Mouse (Mus musculus): ENCODE results near the gene Unc13c. TPM values are rescaled to one million over a fixed set of nuclear protein-coding genes. Genes with fewer than 3 reads are reported as not detected.
A peak's percentile ranks its signal among the peaks of the same experiment; 100 is the strongest.

The Unc13c gene
- 1 to 10 TPM; 5.3 to 5.7 TPM for total RNA-seq (2021)

DNA sequence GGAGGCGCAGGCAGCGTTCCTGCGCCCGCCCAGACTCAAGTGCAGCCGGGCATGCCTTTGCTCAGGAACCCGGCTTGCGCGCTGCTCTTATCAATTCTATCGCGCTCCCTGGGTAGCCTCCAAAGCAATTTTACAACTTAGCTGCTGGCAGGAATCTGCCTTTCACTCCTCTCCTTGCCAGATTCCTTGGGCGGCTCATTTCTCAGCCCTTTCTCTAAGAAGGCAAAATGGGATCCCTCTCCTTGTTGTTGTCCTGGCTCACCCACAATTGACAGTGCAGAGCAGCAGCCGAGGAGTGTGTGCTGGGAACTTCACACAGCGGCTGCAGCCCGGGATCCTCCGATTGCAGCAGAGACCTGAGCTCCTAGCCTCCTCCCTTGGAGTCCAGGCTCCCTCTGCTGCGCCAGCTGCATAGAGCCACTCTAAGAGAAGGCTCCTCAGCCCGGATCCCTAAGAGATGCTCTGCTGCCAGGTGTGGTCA is at the start of gene Unc13c:
Gene Unc13c (minus strand): TSS at position 326 of the 481 bp plus-strand sequence.
- DNase-seq: peak; percentile 13 to 21

DNA sequence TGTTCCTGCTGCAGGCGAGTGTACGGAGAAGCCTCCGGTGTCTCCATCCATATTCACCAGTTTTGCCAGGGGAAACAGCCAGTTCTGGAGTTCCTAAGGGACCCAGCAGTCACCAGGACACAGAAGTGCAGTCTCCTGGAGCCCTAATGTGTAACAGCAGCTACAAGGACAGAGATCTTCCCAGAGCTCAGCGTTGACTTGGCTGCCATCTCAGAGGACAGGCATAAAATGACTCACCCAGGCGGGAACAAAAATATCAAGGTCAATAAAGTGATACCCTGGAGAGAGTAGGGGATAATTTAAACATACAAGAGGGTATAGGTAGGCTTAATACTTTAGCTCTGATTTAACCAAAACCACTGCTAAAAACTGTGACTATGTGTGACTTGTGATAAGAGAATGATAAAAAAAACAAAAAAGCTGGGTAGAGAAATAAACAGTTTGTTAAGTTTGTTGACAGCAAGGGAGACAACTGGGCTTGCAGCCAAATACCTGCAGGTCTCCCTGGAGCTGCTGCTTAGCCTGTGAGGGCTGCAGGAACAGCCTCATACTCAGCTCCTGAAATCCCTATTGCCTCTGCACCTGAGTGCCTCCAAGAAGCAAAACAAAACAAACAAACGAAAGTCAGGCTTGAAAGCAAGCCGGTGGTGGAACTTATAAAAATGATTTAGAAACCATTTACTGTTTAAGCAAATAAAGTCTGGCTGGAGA is 39.4 kb upstream of the Unc13c start:
- DNase-seq: no peak

DNA sequence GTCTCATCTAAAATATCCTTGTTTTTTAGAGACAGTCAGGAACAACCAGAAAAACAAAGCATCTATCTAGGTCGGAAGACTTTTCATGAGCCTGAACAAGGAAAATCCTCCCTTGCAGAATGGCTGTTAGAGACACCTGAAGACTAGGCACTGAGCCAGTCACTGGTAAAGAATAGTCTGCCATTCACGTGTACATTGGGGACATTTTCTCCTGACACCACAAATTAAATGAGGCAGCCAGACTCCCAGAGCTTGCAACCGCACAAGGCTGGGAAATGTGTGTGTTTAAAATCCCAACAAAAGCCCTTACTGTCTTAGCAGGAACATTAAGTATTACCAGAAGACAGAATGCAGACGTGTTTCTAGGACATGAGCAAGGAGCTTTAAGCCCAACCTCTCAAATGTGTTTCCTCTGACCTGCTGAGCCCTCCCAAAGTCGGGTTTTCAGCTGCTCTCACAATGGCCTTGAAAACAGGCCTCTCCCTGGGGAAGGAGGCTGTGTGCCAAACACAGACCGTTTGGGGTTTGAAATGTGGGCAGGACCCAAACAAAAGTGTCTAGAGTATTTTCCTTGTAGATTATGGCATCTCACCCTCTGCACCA is 33.7 kb upstream of the Unc13c start:
- DNase-seq: no peak

DNA sequence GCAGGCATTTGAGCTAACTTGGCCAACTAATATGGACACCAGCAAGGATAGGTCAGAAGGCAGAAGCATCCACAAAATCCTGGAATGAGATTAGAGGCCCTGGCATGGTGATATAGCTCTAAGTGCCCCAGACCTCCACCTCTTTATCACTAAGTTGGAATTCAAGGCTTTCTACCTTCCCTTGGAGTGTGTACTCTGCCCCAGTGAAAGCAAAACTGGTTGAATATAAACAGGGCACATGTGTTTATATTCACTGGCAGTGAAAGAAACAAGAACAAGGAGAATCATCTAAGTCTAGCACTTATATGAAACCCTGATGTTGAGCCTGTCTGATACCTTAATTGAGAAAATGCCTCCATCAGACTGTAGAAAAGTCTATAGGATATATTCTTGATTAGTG is 19.3 kb upstream of the Unc13c start:
- no peak for DNase-seq

DNA sequence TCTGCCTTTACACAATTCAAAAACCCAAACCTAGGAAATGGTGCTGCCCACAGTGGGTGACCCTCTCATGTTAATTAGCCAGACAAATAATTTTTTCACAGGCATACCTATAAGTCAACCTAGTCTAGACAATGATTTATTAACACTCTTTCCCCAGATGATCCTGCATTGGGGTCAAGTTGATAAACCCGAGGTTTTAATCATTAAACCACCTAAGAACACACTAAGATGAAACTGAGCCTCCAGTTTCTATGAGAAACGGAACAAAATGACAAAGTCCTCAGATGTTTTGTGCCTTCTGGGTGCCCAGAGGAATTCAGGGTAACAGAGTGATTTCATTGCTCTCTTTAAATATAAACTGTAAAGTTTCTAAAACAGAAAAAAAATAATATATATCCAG is 18.5 kb upstream of the Unc13c start:
- DNase-seq: no peak

DNA sequence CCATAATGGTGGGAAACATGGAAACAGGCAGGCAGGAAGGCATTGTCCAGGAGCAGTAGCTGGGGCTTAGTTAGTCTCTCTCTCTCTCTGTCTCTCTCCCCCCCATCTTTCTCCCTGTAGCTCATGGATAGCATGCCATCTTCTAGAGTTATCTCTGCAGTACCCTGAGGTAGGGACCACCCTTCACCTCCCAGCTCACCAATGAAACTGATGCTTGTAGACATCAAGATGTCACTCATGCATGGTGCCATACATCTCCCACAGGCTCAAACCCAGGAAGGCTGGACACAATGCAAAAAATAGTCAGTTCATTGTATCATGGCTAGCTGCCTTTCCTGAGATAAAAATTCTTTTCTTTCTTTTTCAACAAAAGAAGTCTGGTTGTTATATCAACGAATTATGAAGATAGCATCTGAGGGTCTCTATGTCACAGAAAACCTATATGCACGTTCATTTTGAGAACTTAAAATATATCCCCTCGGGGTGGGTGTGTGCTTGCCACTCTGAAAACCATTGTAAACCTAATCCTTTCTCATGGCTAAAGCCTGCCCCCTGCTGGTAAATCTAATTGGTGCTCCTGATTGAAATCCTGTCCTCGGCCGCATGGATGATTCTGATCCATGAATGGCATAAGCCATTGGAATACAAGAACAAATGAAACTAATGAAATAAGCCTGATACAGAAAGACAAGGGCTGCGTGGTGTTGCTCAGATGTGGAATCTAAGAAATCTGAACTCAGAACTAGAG is 14.0 kb upstream of the Unc13c start:
- peak; percentile 65 to 80 for DNase-seq

DNA sequence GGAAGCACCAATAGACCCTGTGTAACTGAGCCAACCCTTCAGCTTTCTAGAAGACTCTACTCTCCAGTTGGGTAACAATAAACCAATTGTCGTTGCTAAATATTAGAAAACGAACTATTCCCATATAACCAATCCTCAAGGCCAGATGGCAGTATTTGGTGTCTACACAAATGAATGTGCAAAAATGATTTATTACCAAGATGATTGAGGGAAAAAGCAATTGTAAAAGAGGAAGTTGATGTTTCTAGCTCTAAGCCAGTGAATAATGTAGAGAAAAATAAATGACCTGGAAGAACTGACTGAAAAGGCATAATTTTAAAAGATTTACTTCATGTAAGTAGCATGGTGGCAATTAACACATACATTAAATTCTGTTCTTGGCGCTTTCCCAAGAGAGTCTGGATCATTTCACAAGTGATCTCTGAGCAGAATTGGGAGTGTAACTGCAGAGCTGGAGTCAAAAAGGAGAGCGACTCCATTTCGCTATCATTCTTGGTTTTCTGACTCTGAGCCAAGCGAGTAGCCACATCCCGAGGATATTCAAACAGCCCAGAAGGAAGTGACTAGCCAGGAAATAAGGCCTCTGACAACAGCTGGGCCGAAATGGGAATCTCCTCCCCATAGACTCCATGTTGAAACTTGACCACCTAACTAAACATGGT is 3.7 kb upstream of the Unc13c start:
- DNase-seq: no peak

DNA sequence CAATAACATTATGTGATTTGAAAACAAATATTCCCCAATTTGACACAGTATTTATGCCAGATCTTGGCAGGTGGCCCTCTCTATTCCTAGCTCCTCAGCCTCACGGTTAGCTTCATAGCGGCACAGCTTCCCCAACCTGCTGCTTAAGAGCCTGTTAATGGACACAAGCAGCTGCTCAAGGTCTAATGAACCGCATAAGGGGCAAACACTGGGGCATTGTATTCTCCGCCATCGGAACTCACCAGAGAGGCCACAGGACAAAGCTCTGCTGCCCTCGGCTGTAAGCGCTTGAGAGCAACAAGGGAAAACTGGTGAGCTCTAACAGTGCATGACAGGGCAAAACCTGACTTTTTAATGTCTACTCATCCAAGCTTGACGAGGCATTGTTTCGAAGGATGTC is 2.0 kb upstream of the Unc13c start:
- DNase-seq: no peak

DNA sequence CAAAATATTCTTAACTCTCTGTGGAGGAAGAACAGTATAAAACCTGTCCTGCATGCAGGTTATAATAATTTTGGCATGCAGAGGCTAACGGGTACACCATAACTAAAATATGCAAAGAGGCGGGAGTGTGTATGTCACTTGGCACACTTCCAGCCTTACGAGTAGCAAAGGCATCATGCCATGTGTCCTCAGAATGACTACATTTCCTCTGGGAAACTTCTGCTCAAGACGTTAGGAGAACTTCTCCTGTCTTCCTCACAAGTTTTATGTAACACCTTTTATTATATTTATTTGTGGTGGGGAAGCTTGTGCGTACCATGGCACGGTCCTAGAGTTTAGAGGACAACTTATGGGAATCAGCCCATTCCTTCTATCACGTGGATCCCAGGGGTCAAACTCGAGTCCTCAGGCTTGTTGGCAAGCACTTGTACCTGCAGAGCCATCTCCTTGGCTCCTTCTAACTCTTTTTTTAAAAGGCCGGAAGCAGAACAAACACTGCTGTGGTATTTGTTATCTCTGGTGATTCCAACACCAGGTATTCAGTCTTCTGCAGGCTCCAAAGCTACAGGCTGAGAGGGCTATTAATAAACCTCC is 3.3 kb downstream of the Unc13c start:
- DNase-seq: no peak

DNA sequence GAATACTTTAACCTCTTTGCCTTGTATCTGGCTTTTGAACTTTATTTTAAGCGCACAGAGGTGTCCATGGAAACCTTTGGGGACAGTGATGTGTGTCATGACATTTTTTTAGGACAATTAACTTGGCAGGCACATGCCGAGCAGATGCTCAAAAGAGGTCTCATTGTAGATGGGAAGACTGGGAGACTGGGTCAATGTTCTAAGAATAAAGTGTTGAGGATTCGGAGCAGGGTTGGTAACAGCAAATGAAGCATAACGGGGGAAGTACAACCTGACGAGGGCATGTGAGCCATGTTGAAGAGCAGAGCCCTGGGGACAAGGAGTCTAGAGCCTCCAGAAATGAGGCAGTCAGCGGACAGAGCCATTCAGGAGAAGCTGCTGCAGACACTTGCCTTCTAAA is 6.3 kb downstream of the Unc13c start:
- no peak for DNase-seq

DNA sequence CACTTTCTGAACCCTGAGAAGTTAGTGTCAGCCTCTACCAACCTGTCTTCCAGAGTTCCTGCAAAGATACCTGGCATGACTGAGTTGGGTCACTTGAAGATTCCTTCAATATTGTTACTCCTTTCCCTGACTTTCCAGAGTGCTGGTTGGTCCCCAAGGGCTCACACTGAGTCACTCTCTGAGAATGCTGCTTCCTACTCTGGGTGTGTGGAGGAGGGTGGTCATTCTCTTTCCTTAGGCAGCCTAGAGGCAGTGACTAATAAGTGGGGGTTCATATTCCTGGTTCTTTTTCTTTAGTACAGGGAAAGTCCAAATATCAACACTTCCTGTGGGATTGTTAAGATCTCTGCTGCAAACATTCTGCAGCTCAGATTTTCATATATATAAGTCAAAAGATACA is 16.4 kb downstream of the Unc13c start:
- DNase-seq: no peak

DNA sequence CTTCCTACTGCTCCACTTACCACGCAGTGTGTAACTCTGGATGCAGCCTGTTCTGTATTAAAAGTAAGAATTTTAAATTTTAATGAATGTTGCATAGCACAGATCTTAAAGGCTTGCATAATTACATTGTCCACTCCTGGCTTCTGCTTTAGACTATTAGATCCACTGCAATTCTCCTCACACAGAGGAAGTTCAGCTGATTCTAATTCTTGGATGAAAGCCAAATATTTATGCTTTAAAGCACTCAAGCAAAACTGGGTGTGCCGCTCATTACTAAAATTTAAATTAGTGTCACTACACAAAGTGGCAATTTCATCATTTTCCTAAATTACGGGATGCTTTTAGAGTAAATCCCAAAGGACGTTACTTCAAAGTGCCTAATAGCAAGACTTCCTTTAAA is 17.2 kb downstream of the Unc13c start:
- no peak for DNase-seq

DNA sequence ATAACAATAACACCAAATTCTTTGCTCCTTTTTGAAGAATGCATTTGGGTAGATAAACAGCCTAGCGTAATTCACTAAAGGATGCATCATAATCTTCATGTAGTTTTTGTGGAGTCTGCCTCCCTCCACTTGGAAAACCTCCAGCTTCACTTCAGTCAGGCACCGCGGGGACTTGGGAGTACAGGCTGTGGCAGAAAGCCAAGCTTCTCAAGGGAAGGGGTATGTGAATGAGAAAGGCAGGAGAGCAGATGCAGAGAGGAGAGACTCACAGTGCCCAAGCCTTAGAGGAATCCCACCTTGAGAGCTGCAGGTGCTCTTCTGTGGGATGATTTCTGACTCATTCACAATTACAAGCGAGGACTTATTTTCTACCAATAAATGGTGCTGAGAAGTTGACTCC is 33.9 kb downstream of the Unc13c start:
- no peak for DNase-seq

DNA sequence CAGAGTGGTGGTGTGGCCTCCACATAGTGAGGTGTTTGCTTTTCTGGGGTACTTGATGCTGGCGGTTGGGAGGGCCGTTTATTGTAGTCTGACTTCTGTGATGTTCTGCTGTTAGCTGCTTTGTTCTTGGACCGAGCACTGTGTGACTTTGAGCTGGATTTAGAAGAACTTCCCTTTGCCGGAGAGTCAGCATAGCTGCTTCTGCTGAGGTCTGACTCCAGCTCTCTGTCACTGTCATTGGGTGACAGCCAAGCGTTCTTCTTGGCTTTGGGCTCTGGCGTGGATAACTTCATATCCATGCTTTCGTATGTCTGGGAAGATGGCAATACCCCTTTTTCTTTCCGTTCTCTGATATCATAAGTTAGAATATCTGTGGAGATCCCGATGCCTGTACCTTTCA is 36.8 kb downstream of the Unc13c start:
- no peak for DNase-seq

DNA sequence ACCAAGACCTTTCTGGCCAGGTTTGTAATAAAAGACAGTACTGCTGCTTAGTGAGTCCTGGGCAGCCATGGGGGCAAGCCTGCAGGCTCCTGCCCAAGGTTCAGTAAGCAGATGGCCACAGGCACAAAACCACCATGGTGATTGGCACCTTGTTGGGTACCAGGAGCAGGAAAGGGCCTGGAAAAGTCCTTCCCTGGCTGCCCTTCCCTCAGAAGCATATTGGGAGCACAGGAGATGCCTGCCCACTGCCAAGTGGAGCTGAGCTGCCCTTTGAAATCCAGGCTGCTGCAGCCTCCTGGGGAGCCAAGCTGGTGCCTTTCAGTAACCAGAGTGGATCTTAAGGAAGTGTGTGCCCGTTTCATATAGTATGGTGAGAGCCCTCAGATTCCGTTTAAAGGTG is 41.5 kb downstream of the Unc13c start:
- no peak for DNase-seq

DNA sequence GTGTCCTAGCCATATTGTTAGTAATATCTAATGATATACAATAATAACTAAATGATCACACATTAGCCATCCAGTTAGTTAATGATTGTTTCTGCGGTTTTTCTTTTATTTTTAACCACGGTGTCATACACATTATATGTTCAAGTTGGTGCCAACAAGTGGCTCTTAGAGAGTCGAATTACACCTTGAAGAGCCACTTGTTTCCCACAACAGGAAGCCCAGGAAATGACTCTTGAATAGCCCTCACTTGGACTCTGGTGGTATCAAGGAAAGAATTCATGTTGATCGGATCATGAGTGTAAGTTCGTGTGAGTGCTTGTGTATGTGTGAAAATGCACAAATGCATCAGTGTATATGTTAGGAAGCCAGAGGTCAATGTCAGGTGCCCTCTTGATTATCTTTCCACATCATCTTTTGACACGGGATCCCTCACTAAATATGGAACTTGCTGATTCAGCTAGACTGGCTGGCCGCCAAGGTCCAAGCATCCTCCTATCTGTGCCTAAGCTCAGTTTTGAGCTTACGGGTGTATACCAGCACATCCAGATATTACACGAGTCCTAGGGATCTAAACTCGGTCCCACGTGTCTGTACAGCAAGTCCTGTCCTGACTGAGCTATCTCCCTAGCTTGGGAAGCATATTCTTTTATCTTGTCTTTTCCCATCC is 46.2 kb downstream of the Unc13c start:
- no peak for DNase-seq

DNA sequence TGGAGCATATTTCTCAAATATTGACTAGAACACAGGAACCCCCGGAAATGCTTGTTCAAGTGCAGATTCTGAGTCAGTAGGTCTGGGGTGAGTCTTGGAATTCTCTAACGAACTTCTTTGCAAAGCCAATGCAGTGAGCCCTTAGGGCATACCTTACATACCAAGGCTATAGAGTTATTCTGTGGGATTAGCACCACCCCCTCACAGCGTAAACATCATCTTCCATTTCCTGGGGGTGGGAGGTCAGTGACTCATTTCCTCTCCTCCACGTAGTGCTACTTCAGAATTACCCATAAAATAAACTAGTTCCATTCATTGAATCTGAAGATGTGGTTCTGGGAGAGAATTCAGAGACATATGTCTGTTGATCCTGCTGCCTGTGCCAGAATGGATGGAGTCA is 62.8 kb downstream of the Unc13c start:
- DNase-seq: no peak

DNA sequence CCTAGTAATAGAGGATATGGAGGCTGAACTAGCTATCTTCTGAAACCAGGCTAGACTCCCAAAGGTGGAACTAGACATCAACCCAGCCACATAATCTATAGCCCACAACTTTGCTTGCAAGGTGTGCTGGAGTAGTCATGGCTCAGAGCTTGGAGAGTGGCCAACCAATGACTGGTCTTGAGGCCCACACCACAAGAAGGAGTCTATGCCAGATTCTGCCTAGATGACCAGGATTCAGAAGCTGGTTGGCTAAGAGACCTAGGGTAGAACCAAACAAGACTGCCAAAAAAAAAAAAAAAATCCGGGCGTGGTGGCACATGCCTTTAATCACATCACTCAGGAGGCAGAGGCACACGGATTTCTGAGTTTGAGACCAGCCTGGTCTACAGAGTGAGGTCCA is 70.2 kb downstream of the Unc13c start:
- DNase-seq: no peak

DNA sequence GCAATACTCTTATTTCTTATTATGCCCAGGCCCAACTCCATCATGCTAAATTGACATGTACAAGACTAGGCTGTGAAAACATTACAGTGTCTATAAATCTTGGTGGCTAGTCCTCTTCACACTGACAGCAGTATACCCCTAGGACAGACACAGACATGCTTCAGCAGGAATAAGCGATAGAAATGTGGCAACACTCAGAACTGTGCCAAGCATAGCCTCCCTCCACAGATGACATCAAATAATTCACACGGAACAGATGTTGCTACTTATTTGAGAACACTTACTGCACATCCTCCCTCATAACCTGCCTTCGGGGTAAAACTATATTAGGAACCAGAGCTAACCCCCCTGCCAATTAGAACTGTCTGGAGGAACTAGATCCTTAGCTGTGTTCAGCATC is 72.6 kb downstream of the Unc13c start:
- DNase-seq: no peak

DNA sequence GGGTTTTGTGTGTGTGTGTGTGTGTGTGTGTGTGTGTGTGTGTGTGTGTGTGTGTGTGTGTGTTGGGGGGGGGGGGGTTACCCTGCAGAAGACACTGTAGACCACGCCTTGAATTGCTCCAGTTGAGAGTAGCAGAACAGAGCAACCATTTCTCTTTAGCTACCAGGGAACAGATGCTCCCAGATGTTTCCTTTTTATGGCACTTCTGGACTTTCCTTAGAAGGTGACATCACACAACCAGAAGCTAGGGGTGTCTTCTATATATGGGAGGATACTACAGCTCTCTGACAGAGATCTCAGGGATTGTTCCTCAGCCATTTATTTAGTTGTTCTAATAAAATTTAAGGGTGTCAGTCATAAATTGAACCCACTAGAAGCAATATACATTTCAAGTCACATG is 85.2 kb downstream of the Unc13c start:
- no peak for DNase-seq

DNA sequence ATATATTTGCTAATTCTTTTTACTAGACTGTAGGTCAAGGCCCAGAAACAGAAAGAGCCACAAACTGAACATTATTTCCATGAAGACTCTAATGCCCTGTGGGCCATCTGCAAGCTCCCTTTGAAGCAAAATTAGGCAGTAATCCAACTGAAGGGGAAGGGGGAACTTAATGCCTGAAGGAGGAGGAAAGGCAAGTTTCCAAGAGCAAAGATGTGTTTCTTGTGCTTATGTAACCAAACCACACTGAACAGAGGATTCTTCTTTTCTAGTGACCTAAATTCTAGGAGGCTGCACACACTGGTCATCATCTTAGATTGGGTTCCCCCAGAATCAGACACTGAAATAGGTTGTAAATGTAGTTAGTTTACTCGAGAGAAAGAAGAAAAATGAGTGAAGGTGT is 85.6 kb downstream of the Unc13c start:
- no peak for DNase-seq

DNA sequence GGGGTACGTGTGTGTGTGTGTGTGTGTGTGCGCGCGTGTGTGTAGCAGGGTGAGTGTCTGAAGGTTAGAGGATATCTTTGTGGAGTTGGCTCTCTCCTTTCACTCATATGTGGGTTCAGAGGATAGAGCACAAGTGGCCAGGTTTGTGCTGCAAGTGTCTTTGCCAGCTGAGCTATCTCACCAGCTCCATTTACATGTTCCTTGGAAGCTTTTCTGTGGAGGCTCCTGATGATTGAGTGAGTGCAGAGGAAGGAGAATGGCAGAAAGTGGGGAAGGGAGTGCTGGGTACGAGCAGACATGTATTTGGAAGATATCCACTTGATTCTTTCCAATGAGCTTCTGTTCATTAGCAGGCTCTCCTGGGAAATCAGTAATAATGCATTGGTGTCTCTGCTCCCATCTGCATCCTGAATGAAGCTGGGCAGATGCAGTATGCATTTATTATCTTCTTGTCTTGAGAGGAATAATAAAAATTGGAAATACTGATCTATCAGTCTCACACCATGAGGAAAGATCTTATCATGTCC is 86.3 kb downstream of the Unc13c start:
- peak in 1 of 2 experiments; percentile 2 for DNase-seq
